Mouse (Mus musculus) hematopoietic stem cell, adult 5-6 weeks (primary cell): ENCODE data around the gene Aven. TPM values are rescaled to one million over a fixed set of nuclear protein-coding genes. Genes with fewer than 3 reads are reported as not detected.

ENCODE experiments used
- ATAC-seq, 2 experiments: fragments of 125-278 bp in 1 of 2; replicated peaks in 1 of 2; 2 replicates each; pipeline ENCODE4 v1.8.0; 2016 to 2017; ENCODE audit warnings: inconsistent platforms in 2 of 2, mild to moderate bottlenecking in 2 of 2, moderate number of reproducible peaks in 2 of 2, low read depth in 1 of 2, moderate TSS enrichment in 1 of 2; ENCODE audit not compliant: low FRiP score in 2 of 2, poor library complexity in 2 of 2, severe bottlenecking in 2 of 2, insufficient read depth in 1 of 2, low TSS enrichment in 1 of 2
- total RNA-seq: library from RNA; stranded (forward); fragments of 172-1452, 232-1000 nt; gene quantifications from 2 replicates; pipeline ENCODE4 v1.2.3, GENCODE M21; 2017

Gene Aven
- total RNA-seq, 1 experiment from 2014 or later: 27.4 TPM

- ATAC-seq: no peak
Observed at GRCm38 (mm10) chr2:112596415-112596814, 103.7 kb downstream of the Aven start.

- no peak for ATAC-seq
Observed at GRCm38 (mm10) chr2:112597064-112597463, 104.3 kb downstream of the Aven start.

- no peak for ATAC-seq
Observed at GRCm38 (mm10) chr2:112600222-112600621, 107.5 kb downstream of the Aven start.

GRCm38 (mm10) chr2:112602487-112602886 lies 109.7 kb downstream of the Aven start:
- ATAC-seq: no peak

- ATAC-seq: no peak
Observed at GRCm38 (mm10) chr2:112606536-112606935, 113.8 kb downstream of the Aven start.

GRCm38 (mm10) chr2:112612628-112613027 lies 119.9 kb downstream of the Aven start:
- ATAC-seq: no peak

GRCm38 (mm10) chr2:112614375-112614774 lies 121.6 kb downstream of the Aven start:
- ATAC-seq: no peak

- ATAC-seq: no peak
Observed at GRCm38 (mm10) chr2:112617206-112617605, 124.4 kb downstream of the Aven start.

- no peak for ATAC-seq
Observed at GRCm38 (mm10) chr2:112625156-112625555, 132.4 kb downstream of the Aven start.

GRCm38 (mm10) chr2:112630669-112631068 lies 137.9 kb downstream of the Aven start:
- no peak for ATAC-seq

- no peak for ATAC-seq
Observed at GRCm38 (mm10) chr2:112632536-112632935, 139.8 kb downstream of the Aven start.

GRCm38 (mm10) chr2:112637206-112637605 lies 144.4 kb downstream of the Aven start:
- no peak for ATAC-seq

- no peak for ATAC-seq
Observed at GRCm38 (mm10) chr2:112653836-112654235, 161.1 kb downstream of the Aven start.

- ATAC-seq: no peak
Observed at GRCm38 (mm10) chr2:112656131-112656530, 163.4 kb downstream of the Aven start.

GRCm38 (mm10) chr2:112669461-112669860 lies 176.7 kb downstream of the Aven start:
- no peak for ATAC-seq

GRCm38 (mm10) chr2:112676175-112676574 lies 183.4 kb downstream of the Aven start:
- no peak for ATAC-seq

GRCm38 (mm10) chr2:112676721-112677120 lies 184.0 kb downstream of the Aven start:
- ATAC-seq: peak in 1 of 2 experiments; percentile 45; a peak in 2 of 4 replicates

GRCm38 (mm10) chr2:112677246-112677645 lies 184.5 kb downstream of the Aven start:
- no peak for ATAC-seq

- ATAC-seq: no peak
Observed at GRCm38 (mm10) chr2:112681817-112682216, 189.1 kb downstream of the Aven start.
